Mouse (Mus musculus): Measurements from ENCODE around the gene Trappc3l.

Trappc3l gene

GRCm38 (mm10) chr10:34095147-34095546, 57.8 kb downstream of the Trappc3l start:
- no peak for DNase-seq (ENCODE audit: low spot score)

DNA sequence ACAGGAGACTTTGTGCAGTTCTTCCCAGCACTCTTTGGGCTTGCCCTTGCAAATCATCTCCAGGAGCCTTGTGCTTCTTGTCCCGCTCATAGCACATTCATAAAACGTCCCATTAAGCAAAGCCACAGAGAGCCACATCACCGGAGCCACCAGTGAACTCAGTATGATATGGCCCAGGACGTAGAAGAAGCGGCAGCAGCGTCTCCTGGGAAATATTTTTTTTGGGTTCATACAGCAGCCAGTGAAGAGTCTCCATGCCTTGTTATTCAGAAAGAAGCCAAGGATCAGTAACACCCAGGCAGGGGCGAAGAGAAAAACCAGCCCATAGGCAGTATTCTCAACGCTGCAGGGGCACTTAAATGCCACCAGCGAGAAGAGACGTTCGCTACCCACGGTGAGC, 58.6 kb downstream of the Trappc3l start:
- no peak for DNase-seq (ENCODE audit: low spot score)

DNA sequence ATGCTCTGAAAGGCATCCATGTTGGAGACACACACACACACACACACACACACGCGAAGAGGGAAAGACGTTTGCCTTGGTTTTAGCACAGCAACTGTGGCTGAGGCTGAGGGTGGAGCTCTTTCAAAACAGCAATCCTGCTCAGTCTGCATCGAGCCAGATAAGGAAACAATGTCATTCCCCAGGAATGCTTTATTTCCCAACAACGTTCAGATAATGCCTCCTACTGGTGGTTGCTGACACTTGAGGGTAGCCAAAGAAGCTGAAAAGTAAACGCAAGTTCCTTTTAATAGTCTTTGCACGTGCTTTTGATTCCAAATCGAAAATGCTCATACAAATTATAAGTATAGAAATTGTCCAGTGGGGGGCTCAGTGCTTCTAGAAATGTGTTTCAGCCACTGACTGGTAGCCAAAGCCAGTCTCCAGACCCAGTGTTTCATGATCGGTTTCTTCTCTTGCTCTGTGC, 59.1 kb downstream of the Trappc3l start, which contains the start of gene Calhm5:
Calhm5 (minus strand) TSS at position 102 of the 466 bp plus-strand sequence.
- peak; percentile 25 for DNase-seq (ENCODE audit: low spot score)

DNA sequence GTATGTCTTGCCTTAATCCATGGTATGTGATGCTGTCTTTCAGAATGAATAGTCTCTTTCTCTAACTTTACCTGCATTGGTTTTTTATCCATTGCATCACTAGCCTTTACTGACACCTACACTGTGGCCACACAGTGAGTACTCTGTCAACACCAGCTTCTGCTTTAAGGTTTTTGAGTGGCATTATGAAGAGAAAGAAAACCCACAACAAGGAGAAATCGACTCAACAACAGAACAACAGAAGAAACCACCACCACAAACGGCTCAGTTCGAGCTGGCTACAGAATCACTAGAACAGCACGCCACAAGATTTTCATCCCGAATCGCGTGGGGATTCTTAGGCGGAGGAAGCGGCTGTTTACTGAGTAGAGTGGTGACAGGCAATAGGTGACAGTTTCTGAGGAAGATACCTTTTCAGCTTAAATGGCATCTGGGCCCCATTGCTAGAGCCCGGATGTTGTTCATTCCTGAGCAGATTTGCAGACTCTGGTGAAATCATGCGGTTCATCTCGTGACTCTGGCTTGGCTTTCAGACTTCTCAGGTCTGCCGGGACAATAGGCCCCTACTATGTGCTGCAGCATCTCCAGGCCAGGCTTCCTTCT, 73.6 kb downstream of the Trappc3l start:
- no peak for DNase-seq (ENCODE audit: low spot score)

DNA sequence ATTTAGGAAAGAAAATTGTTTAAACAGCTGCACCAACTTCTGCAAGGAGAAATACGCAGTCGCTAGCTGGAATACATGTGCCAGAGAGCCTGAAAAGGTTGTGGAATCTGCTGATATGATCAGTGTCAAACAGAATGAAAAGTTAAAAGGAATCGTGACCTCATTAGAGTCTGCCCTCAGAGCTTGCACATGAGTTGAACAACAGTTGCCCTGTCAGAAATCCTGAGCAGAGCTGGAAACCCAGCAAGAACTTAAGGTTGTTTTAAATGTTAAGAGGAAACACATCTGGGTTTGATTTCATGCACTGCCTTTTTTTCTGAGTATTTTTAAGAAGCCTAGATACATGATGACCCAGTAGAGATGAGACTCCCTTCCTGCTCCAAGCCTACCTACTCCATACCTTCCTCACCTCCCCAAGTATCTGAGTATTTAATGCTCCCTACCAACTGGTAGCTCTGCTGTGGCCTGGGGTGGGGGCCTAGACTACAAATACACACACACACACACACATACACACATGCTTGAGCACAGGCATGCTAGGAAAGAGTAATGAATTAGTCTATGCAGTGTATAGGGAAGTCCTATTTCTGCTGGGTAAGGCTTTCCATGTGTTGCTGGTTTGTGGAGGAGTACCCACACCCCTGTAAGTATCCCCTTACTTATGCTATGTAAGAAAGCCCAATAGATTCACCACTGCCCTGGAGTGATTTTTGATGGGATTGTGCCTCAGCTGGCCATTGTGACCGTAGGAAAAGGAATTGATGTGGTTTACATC, 74.8 kb downstream of the Trappc3l start:
- DNase-seq (ENCODE audit: low spot score): no peak

DNA sequence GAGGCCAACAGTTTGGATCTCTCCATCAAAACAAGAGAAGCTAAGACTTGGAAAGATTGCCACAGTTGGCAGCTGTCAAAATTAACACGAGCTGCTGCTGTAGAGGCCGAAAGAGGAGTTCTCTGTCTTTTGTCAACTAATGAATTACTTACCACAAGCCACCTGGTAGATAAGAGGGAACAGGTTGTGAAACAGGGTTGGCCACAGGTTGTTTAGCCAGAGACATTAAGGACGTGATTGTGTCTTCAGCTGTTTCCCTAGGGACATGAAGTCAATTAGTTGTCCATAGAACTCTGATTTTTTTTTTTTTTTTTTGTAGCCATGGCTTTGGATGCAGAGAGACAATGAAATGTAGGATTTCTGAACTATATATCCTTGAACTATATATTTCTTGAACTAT, 79.7 kb downstream of the Trappc3l start:
- no peak for DNase-seq (ENCODE audit: low spot score)

- no peak for DNase-seq (ENCODE audit: low spot score)
Observed at GRCm38 (mm10) chr10:34117770-34118169, 80.4 kb downstream of the Trappc3l start.

DNA sequence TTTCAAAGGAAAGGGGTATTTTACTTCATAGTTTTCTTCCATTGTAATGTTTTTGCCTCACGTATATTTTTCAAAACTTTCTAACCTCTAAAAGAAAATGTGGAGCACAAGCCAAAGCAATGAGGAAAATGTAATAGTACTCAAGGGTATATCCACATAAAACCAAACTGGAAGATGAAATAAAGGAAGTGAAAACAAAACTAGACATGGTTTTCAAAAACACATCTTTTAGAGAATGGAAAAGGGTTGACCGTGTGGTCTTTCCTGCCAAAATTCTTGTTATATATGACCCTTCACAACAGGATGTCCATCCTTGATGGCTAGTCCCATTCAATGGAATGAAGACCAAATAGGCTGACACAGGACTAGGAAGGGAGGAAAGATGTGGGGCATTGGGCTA, 81.0 kb downstream of the Trappc3l start:
- DNase-seq (ENCODE audit: low spot score): no peak

- peak; percentile 17 for DNase-seq (ENCODE audit: low spot score)
Observed at GRCm38 (mm10) chr10:34127392-34128378, 90.3 kb downstream of the Trappc3l start, which contains the start of gene Calhm6. Gene Calhm6, minus strand, starts transcription at chr10:34127984.

GRCm38 (mm10) chr10:34128391-34128790, 91.0 kb downstream of the Trappc3l start:
- DNase-seq (ENCODE audit: low spot score): no peak

DNA sequence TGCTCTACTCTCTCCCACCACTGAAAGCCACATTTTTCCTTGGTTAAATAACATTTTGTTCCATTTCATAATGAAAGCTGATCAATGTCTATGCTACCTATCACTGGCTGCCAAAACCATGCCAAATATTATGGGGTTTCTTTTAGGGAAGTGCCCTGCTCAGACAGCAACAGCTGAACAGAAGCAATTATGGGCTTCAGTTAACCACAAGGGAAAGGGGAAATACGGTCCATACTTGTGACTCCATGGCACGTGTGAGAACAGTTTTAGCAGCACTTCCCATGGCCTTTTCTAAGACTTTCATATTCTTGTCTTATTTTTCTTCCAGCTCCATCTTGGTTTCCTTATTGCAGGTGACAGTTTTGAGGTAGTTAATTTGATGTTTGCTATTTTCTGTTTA, 94.0 kb downstream of the Trappc3l start:
- no peak for DNase-seq (ENCODE audit: low spot score)

- no peak for DNase-seq (ENCODE audit: low spot score)
Observed at GRCm38 (mm10) chr10:34136432-34136831, 99.0 kb downstream of the Trappc3l start.

DNA sequence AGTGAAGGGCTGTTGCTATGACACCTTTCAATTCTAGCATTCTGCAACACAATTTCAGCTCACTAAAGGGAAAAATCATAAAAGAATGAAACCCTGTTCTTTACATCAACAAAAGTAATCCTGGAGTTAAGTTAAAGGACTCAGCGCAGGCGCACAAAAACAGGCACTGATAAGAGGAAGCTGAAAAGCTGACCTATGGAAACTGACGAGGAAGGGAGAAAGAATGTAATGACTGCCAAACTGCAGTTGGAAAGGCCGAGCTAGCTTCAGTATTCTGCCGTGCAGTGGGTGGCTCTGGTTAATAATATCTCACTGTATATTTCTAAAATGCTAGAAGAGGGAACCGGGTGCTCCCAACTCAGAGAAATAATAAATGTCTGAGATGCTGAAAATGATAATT, 100.6 kb downstream of the Trappc3l start:
- DNase-seq (ENCODE audit: low spot score): no peak

DNA sequence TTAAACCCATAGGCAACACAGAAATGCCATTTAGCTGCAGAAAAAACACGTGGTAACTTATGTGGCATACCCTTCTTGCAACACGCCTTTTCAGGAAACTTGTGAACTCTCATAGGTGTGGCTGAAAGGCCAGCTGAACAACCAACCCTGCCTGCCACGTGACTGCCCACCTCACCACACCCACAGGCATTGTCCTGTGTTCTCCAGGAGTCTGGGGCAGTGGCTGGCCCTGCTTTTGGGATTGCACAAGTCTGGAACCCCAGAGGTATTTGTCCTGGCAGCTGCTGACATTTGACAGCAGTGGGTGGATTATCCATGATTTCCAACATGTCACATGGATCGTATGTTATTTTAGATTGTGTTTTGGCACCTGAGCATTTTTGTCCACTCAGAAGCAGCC, 102.4 kb downstream of the Trappc3l start:
- no peak for DNase-seq (ENCODE audit: low spot score)

DNA sequence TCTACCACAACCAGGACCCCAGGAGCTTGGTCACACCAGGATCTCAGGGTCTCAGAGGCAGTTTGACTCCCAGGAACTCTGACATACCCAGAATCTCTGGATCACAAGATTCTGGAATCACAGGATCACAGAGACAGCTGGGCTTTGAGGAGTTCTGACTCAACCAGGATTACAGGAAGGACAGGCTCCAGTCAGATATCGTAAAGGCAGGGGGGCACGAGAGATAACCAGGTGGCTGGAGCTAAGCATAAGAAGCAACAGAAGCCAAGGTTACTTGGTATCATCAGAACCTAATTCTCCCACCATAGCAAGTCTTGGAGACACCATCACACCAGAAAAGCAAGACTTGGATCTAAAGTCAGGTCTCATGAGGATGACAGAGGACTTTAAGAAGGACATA, 104.3 kb downstream of the Trappc3l start:
- DNase-seq (ENCODE audit: low spot score): no peak

DNA sequence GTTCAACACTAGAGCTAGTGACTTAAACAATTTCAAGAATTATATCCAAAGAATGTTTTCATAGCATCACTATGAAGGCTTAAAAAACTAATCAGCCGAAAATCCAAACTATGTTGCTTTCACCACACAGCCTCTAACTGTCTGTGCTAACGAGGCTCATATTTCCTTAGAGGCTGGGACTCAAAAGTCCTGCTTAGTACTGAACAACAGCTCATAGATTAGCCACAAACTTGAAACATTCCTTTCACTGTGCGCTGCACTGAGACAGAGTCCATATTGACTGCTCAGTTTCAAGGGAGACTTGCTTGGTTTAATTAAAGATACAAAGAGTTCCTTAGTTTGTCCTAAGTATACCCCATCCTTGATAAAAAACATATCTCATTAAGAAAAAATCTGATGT, 112.4 kb downstream of the Trappc3l start:
- DNase-seq (ENCODE audit: low spot score): no peak

GRCm38 (mm10) chr10:34150454-34150853, 113.1 kb downstream of the Trappc3l start:
- no peak for DNase-seq (ENCODE audit: low spot score)

- no peak for DNase-seq (ENCODE audit: low spot score)
Observed at GRCm38 (mm10) chr10:34151827-34152226, 114.4 kb downstream of the Trappc3l start.

- no peak for DNase-seq (ENCODE audit: low spot score)
Observed at GRCm38 (mm10) chr10:34155796-34156554, 118.6 kb downstream of the Trappc3l start.
